Mouse (Mus musculus) liver, embryonic 12.5 days (tissue): ENCODE results near the gene Lrif1. TPM values are rescaled to one million over a fixed set of nuclear protein-coding genes. Genes with fewer than 3 reads are reported as not detected.
A peak's percentile ranks its signal among the peaks of the same experiment; 100 is the strongest.
"Not testable (repeated sequence)": the region's sequence is repeated elsewhere in the genome, so short reads cannot be mapped to it uniquely, and the experiment has no call there.

Experiments
- ATAC-seq: fragments of 200-750 bp; cut with Nextera tagmentation; 2 replicates; pipeline ENCODE4 v1.8.0; 2017; ENCODE audit warnings: moderate number of reproducible peaks, mild to moderate bottlenecking, moderate library complexity
- H3K27ac ChIP-seq: fragments of 300-500 bp; sonication (generic); 2 replicates; pipeline ENCODE4 v1.5.1; 2016; ENCODE audit warnings: mild to moderate bottlenecking
- H3K27me3 ChIP-seq: fragments of 300-500 bp; sonication (generic); replicated peaks from 2 replicates; pipeline ENCODE4 v1.6.1; 2016; ENCODE audit warnings: mild to moderate bottlenecking, moderate library complexity
- H3K36me3 ChIP-seq: fragments of 300-500 bp; sonication (generic); 2 replicates; pipeline ENCODE4 v1.6.1; 2016; ENCODE audit warnings: mild to moderate bottlenecking, moderate library complexity
- H3K4me1 ChIP-seq: fragments of 300-500 bp; sonication (generic); 2 replicates; pipeline ENCODE4 v1.6.1; 2016
- H3K4me2 ChIP-seq: fragments of 300-500 bp; sonication (generic); 2 replicates; pipeline ENCODE4 v1.6.1; 2016; ENCODE audit warnings: mild to moderate bottlenecking, moderate library complexity
- H3K4me3 ChIP-seq: fragments of 300-500 bp; sonication (generic); 2 replicates; pipeline ENCODE4 v1.5.1; 2016; ENCODE audit warnings: mild to moderate bottlenecking, moderate library complexity
- H3K9ac ChIP-seq: fragments of 300-500 bp; sonication (generic); 2 replicates; pipeline ENCODE4 v1.6.1; 2016; ENCODE audit warnings: mild to moderate bottlenecking, moderate library complexity
- H3K9me3 ChIP-seq: fragments of 300-500 bp; sonication (generic); replicated peaks from 2 replicates; pipeline ENCODE4 v1.6.1; 2016; ENCODE audit warnings: mild to moderate bottlenecking, moderate library complexity
- WGBS: fragments of 180-500 bp; shearing (Covaris S2); methylation state at CpG from one replicate; pipeline ENCODE4 v1.1.7; 2016; ENCODE audit not compliant: insufficient replicate concordance; 5-methylcytosine and 5-hydroxymethylcytosine counted together
- polyA plus RNA-seq: library from polyadenylated mRNA; unstranded; fragments of >200 nt; fragmentation: Nextera tagmentation; extraction: Ambion mirVana; gene quantifications from 2 replicates; pipeline ENCODE4 v1.2.1, GENCODE M21; 2016

The Lrif1 gene
- 6.1 and 6.7 TPM in 2 replicates for polyA plus RNA-seq

DNA sequence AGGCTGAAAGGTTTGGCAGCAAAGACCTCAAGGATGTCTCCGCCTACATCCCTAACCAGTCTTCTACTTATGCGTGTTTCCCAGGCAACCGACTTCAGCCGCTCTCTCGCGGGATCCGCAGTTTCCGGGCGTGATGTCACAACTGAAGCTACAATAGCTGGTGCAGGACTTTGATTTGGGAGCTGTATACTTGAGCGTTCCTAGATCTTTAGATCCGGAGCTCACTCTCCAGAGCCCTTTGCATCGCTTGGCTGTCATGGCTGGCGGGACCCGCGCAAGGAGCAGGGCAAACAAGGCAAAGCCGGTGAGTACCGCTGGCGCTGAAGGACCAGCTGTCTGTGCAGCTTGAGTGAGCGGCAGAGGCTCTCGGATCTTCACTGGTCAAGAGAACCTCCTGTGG is at the start of gene Lrif1:
Gene Lrif1, plus strand, starts transcription at position 158 of the 400 bp plus-strand sequence.
- Histone ChIP-seq H3K27ac (no peak within 1 kb of the TSS), H3K27me3 (no peaks in the 10 kb centered on the region; the same call in 1 of the 2 replicates), H3K9ac (no peak within 1 kb of the TSS), H3K4me3 (peak within 1 kb of the TSS; percentile 41), H3K9me3 (no peaks in the 10 kb centered on the region), H3K4me1 (no peaks in the 10 kb centered on the region), H3K4me2 (peak within 1 kb of the TSS; percentile 48), H3K36me3 (no peaks in the 10 kb centered on the region)
- ATAC-seq, result peak; percentile 60
- 2% methylated on average over 20 of the region's 20 CpGs for WGBS

DNA sequence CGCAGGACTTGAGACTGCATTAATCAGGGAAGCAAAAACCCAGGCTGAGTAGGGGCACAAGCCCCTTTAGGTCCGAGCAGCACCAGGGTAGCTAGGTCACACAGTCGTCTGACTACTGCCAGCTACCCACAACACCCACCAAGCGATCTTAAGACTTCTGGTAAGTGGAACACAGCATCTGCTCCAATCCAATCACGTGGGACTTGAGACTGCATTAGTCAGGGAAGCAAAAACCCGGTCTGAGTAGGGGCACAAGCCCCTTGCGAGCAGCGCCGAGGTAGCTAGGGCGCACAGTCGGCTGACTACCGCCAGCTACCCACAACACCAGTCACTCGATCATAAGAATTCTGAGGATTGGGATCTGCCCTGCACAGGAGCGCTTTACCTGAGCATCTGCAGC is 12.0 kb upstream of the Lrif1 start:
- not testable (repeated sequence) for H3K27ac ChIP-seq, ATAC-seq, H3K9ac ChIP-seq, H3K4me1 ChIP-seq, H3K36me3 ChIP-seq, H3K4me2 ChIP-seq, H3K27me3 ChIP-seq, H3K9me3 ChIP-seq, H3K4me3 ChIP-seq
- WGBS, result 58% methylated on average over 14 of the region's 14 CpGs

GRCm38 (mm10) chr3:106685381-106685780 is 594 bp downstream of the Lrif1 start:
- Histone ChIP-seq H3K36me3 (no peaks in the 10 kb centered on the region), H3K27me3 (no peaks in the 10 kb centered on the region; the same call in 1 of the 2 replicates), H3K4me2 (peak overlapping the region; percentile 48), H3K4me3 (peak overlapping the region; percentile 41; the same call in 1 of the 2 replicates), H3K9ac (no peak overlapping the region), H3K4me1 (no peaks in the 10 kb centered on the region), H3K9me3 (no peaks in the 10 kb centered on the region), H3K27ac (no peak overlapping the region)
- WGBS, result 33% methylated on average over 1 of the region's 1 CpGs
- ATAC-seq, result no peak

- Histone ChIP-seq H3K36me3 (no peaks in the 10 kb centered on the region), H3K4me2 (peak overlapping the region; percentile 75), H3K9me3 (no peaks in the 10 kb centered on the region), H3K27ac (peak overlapping the region; percentile 87), H3K4me1 (no peaks in the 10 kb centered on the region), H3K9ac (peak overlapping the region; percentile 63), H3K4me3 (peak overlapping the region; percentile 64), H3K27me3 (peaks cover 7% of the 10 kb centered on the region; the same call in 1 of the 2 replicates)
- WGBS, result 2% methylated on average over 31 of the region's 31 CpGs
- ATAC-seq, result peak; percentile 96
These were observed 36.7 kb downstream of the Lrif1 start for GRCm38 (mm10) chr3:106721397-106722027.

GRCm38 (mm10) chr3:106722028-106722945 is 37.5 kb downstream of the Lrif1 start:
- H3K27ac ChIP-seq, result peak overlapping the region; percentile 87
- ATAC-seq, result peak; percentile 85
- 1% methylated on average over 33 of the region's 33 CpGs for WGBS

GRCm38 (mm10) chr3:106755898-106756297 is 71.1 kb downstream of the Lrif1 start:
- Histone ChIP-seq H3K4me1 (no peaks in the 10 kb centered on the region), H3K9ac (no peak overlapping the region), H3K9me3 (no peaks in the 10 kb centered on the region), H3K27ac (no peak overlapping the region), H3K4me3 (no peak overlapping the region), H3K36me3 (no peaks in the 10 kb centered on the region), H3K27me3 (no peaks in the 10 kb centered on the region), H3K4me2 (no peak overlapping the region)
- no peak for ATAC-seq
- 41% methylated on average over 1 of the region's 1 CpGs for WGBS

More at GRCm38 (mm10) chr3:106722028-106722945, 37.5 kb downstream of the Lrif1 start:
- Histone ChIP-seq H3K4me2 (peak overlapping the region; percentile 75), H3K9me3 (0 out of 2 replicates have a peak, but pooled peaks cover 4% of the 10 kb centered on the region), H3K27me3 (peaks cover 7% of the 10 kb centered on the region; the same call in 1 of the 2 replicates), H3K36me3 (0 out of 2 replicates have a peak, but pooled peaks cover 2% of the 10 kb centered on the region), H3K4me1 (no peaks in the 10 kb centered on the region), H3K4me3 (peak overlapping the region; percentile 64), H3K9ac (peak overlapping the region; percentile 63)

GRCm38 (mm10) chr3:106771834-106772233 is 87.0 kb downstream of the Lrif1 start:
- Histone ChIP-seq H3K9me3 (no peaks in the 10 kb centered on the region), H3K36me3 (no peaks in the 10 kb centered on the region), H3K4me3 (no peak overlapping the region), H3K27ac (no peak overlapping the region), H3K4me2 (no peak overlapping the region), H3K4me1 (no peaks in the 10 kb centered on the region), H3K27me3 (no peaks in the 10 kb centered on the region), H3K9ac (no peak overlapping the region)
- ATAC-seq, result no peak
- WGBS, result 55% methylated on average over 1 of the region's 1 CpGs

DNA sequence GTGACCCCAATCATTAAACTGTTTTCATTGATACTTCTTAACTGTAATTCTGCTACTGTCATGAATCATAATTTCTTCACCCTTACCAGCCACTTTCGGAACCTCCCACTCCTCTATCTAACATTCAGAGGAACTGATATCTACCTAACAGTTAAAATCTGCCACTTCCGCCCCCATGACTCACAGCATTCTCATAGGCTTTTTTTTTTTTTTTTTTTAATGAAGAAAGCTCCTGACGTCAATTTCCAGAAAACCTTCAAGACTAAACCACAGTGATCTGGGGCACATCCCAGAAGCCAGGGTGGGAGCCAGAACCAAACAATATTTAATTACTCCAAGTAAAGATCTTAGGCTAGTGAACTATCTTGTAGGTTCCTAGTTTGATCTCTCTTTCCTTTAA is 100.3 kb downstream of the Lrif1 start:
- H3K9me3 ChIP-seq, result no peaks in the 10 kb centered on the region
- no peak overlapping the region for H3K4me3 ChIP-seq
- no peak overlapping the region for H3K4me2 ChIP-seq
- no peaks in the 10 kb centered on the region for H3K4me1 ChIP-seq
- H3K36me3 ChIP-seq, result no peaks in the 10 kb centered on the region
- no peak overlapping the region for H3K9ac ChIP-seq
- no peak for ATAC-seq
- 44% methylated on average over 3 of the region's 3 CpGs for WGBS
- no peak overlapping the region for H3K27ac ChIP-seq
- H3K27me3 ChIP-seq, result no peaks in the 10 kb centered on the region

Other genes starting within 250 kb of the Lrif1 start
- gene Dennd2d, start 202.6 kb upstream of the Lrif1 start, polyA plus RNA-seq, result 4.6 and 4.9 TPM in 2 replicates
- gene Dram2, start 137.2 kb upstream of the Lrif1 start, polyA plus RNA-seq, result 23.9 and 24.9 TPM in 2 replicates
- 23.2 and 31.3 TPM in 2 replicates for gene Cept1, start 137.2 kb upstream of the Lrif1 start, polyA plus RNA-seq
- gene Cd53, start 105.2 kb downstream of the Lrif1 start, polyA plus RNA-seq, result 12.6 and 13.7 TPM in 2 replicates
- not detected in 2 replicates for gene Olfr266, start 141.3 kb downstream of the Lrif1 start, polyA plus RNA-seq